Mouse (Mus musculus) olfactory bulb, adult 2 months (tissue): Measurements from ENCODE around the gene Cdc42.

Experiments
- CTCF ChIP-seq: fragments of 200-500 bp; IDR thresholded peaks from 2 replicates; pipeline ENCODE4 v1.5.1; 2012; ENCODE audit warnings: low read depth, mild to moderate bottlenecking, low read length, moderate library complexity; ENCODE audit not compliant: insufficient read depth
- POLR2A ChIP-seq: fragments of 200-500 bp; IDR thresholded peaks from 2 replicates; pipeline ENCODE4 v1.6.1; 2012; ENCODE audit warnings: mild to moderate bottlenecking, low read depth, low read length, moderate library complexity; ENCODE audit not compliant: insufficient read depth

GRCm38 (mm10) chr4:137368198-137368597, 10.7 kb upstream of the Cdc42 start:
- no peak for TF ChIP-seq CTCF
- TF ChIP-seq POLR2A, result no peak
